Mouse (Mus musculus): ENCODE results near the gene Lkaaear1. TPM values are rescaled to one million over a fixed set of nuclear protein-coding genes. Genes with fewer than 3 reads are reported as not detected.

The Lkaaear1 gene
- total and polyA plus RNA-seq, 3 experiments: not detected

DNA sequence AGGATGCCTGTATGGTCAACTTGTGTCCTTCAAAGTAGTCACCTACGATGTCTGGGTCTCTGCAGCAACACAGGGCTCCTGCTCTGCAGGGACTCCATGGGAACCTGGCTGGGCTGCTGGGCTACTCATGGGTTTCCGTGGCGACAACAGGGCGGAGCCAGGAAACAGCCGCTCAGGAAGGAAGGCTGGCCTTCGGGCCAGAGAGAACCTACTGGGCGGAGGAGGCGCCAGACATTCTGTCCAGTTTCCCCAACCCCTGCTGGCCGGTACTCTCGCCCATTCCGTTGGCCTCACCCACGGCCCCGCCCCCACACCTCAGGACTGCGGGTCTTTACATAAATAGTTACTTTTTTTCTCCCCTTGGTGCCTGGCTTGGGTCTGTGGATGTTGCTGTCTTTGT lies 22.8 kb downstream of the Lkaaear1 start:
- no peaks in the 10 kb centered on the region for H3K9me3 ChIP-seq (replicated peaks; ENCODE audit: insufficient read depth, low read length)
- H3K27me3 ChIP-seq (ENCODE audit: control insufficient read depth in 1 of 2, insufficient read depth in 2 of 2, low read length in 2 of 2): peaks cover 0 to 3% of the 10 kb centered on the region in 2 experiments; a peak in 2 of 4 replicates
- no peak for TF ChIP-seq POLR2AphosphoS2 (IDR thresholded peaks at IDR 0.05; ENCODE audit: low read length)
- no peak for TF ChIP-seq BHLHE40 (IDR thresholded peaks at IDR 0.05; ENCODE audit: borderline replicate concordance, low read depth, low read length)
- no peak for TF ChIP-seq GATA1 (IDR thresholded peaks at IDR 0.05; ENCODE audit: low read depth, low read length)
- TF ChIP-seq KAT2A (conservative IDR thresholded peaks at IDR 0.05; ENCODE audit: low read depth, low read length): no peak
- no peak for TF ChIP-seq RCOR1 (IDR thresholded peaks at IDR 0.05; ENCODE audit: low read depth, low read length)
- TF ChIP-seq HCFC1 (IDR thresholded peaks at IDR 0.05; ENCODE audit: low read depth, low read length): no peak
- no peak for TF ChIP-seq NRF1 (IDR thresholded peaks at IDR 0.05; ENCODE audit: insufficient read depth, low read depth, low read length, poor library complexity, severe bottlenecking)
- TF ChIP-seq MYC (IDR thresholded peaks at IDR 0.05; ENCODE audit: low read depth, low read length): no peak
- TF ChIP-seq MAZ (IDR thresholded peaks at IDR 0.05; ENCODE audit: low read depth, low read length): no peak
- TF ChIP-seq POLR2AphosphoS5 (IDR thresholded peaks at IDR 0.05; ENCODE audit: borderline replicate concordance, low read depth, low read length): no peak
- no peak for TF ChIP-seq GABPA (IDR thresholded peaks at IDR 0.05; ENCODE audit: low read depth, low read length)
- no peak for TF ChIP-seq MXI1 (IDR thresholded peaks at IDR 0.05; ENCODE audit: low read depth, low read length)
- no peak for TF ChIP-seq SIN3A (IDR thresholded peaks at IDR 0.05; ENCODE audit: low read length)
- TF ChIP-seq USF1 (IDR thresholded peaks at IDR 0.05; ENCODE audit: low read depth, low read length): no peak
- no peak for TF ChIP-seq CTCF (IDR thresholded peaks at IDR 0.05 in 2 of 3, conservative IDR thresholded peaks at IDR 0.05 in 1 of 3; ENCODE audit: control insufficient read depth in 1 of 3, insufficient read depth in 1 of 3, low read depth in 2 of 3, low read length in 3 of 3, poor library complexity in 1 of 3, severe bottlenecking in 1 of 3)
- no peak for TF ChIP-seq MAX (IDR thresholded peaks at IDR 0.05; ENCODE audit: low read length)
- no peak for TF ChIP-seq MYB (IDR thresholded peaks at IDR 0.05; ENCODE audit: low read depth, low read length)
- TF ChIP-seq ETS1 (IDR thresholded peaks at IDR 0.05; ENCODE audit: low read depth, low read length): no peak
- peaks cover 4% of the 10 kb centered on the region; the same call in 1 of the 2 replicates for H3K79me2 ChIP-seq (ENCODE audit: control insufficient read depth, insufficient read depth, low read length, poor library complexity)
- peaks cover 0 to 10% of the 10 kb centered on the region in 2 experiments; a peak in 2 of 4 replicates for H3K36me3 ChIP-seq (ENCODE audit: control insufficient read depth in 1 of 2, insufficient read depth in 2 of 2, low read length in 2 of 2)
- H3K27ac ChIP-seq (ENCODE audit: control insufficient read depth, low read depth, low read length): no peak overlapping the region
- peak overlapping the region; percentile 51 for H3K9ac ChIP-seq (ENCODE audit: control insufficient read depth, low read depth, low read length, poor library complexity, severe bottlenecking)
- peak; percentile 49 for DNase-seq (ENCODE audit: low read depth, low spot score)
- peaks cover 0 to 18% of the 10 kb centered on the region in 2 experiments; a peak in 3 of 4 replicates for H3K4me1 ChIP-seq (ENCODE audit: control insufficient read depth in 1 of 2, insufficient read depth in 2 of 2, low read length in 2 of 2)
- peak overlapping the region; percentile 48 to 69 for H3K4me3 ChIP-seq (ENCODE audit: control insufficient read depth in 1 of 2, insufficient read depth in 1 of 2, low read depth in 2 of 2, low read length in 2 of 2)

GRCm38 (mm10) chr2:181674934-181675333 lies 23.3 kb downstream of the Lkaaear1 start:
- H3K4me1 ChIP-seq (ENCODE audit: control insufficient read depth in 1 of 2, insufficient read depth in 2 of 2, low read length in 2 of 2): peaks cover 0 to 18% of the 10 kb centered on the region in 2 experiments; a peak in 3 of 4 replicates
- peaks cover 2 to 3% of the 10 kb centered on the region in 2 experiments; a peak in 2 of 4 replicates for H3K27me3 ChIP-seq (ENCODE audit: control insufficient read depth in 1 of 2, insufficient read depth in 2 of 2, low read length in 2 of 2)

More at GRCm38 (mm10) chr2:181674934-181675333, 23.3 kb downstream of the Lkaaear1 start:
- Histone ChIP-seq H3K4me3 (ENCODE audit: control insufficient read depth in 1 of 2, insufficient read depth in 1 of 2, low read depth in 2 of 2, low read length in 2 of 2) (no peak overlapping the region), H3K9me3 (replicated peaks; ENCODE audit: insufficient read depth, low read length) (no peaks in the 10 kb centered on the region), H3K36me3 (ENCODE audit: control insufficient read depth in 1 of 2, insufficient read depth in 2 of 2, low read length in 2 of 2) (peaks cover 0 to 10% of the 10 kb centered on the region in 2 experiments; a peak in 2 of 4 replicates), H3K79me2 (ENCODE audit: control insufficient read depth, insufficient read depth, low read length, poor library complexity) (no peaks in the 10 kb centered on the region), H3K9ac (ENCODE audit: control insufficient read depth, low read depth, low read length, poor library complexity, severe bottlenecking) (no peak overlapping the region), H3K27ac (ENCODE audit: control insufficient read depth, low read depth, low read length) (no peak overlapping the region)
- TF ChIP-seq MAX (IDR thresholded peaks at IDR 0.05; ENCODE audit: low read length) (no peak), POLR2AphosphoS2 (IDR thresholded peaks at IDR 0.05; ENCODE audit: low read length) (no peak), TAL1 (IDR thresholded peaks at IDR 0.05; ENCODE audit: low read length) (no peak), SIN3A (IDR thresholded peaks at IDR 0.05; ENCODE audit: low read length) (no peak), MAZ (IDR thresholded peaks at IDR 0.05; ENCODE audit: low read depth, low read length) (no peak), ZMIZ1 (IDR thresholded peaks at IDR 0.05; ENCODE audit: low read depth, low read length) (no peak), CTCF (IDR thresholded peaks at IDR 0.05 in 2 of 3, conservative IDR thresholded peaks at IDR 0.05 in 1 of 3; ENCODE audit: control insufficient read depth in 1 of 3, insufficient read depth in 1 of 3, low read depth in 2 of 3, low read length in 3 of 3, poor library complexity in 1 of 3, severe bottlenecking in 1 of 3) (no peak), E2F4 (IDR thresholded peaks at IDR 0.05; ENCODE audit: borderline replicate concordance, low read depth, low read length) (no peak), JUND (IDR thresholded peaks at IDR 0.05; ENCODE audit: low read depth, low read length) (no peak), GATA1 (IDR thresholded peaks at IDR 0.05; ENCODE audit: low read depth, low read length) (no peak), ETS1 (IDR thresholded peaks at IDR 0.05; ENCODE audit: low read depth, low read length) (no peak), TBP (IDR thresholded peaks at IDR 0.05; ENCODE audit: low read depth, low read length) (no peak), ZNF384 (IDR thresholded peaks at IDR 0.05; ENCODE audit: low read depth, low read length) (no peak), ZKSCAN1 (IDR thresholded peaks at IDR 0.05; ENCODE audit: low read depth, low read length) (no peak), RAD21 (IDR thresholded peaks at IDR 0.05; ENCODE audit: low read depth, low read length) (no peak), USF1 (IDR thresholded peaks at IDR 0.05; ENCODE audit: low read depth, low read length) (no peak), NELFE (IDR thresholded peaks at IDR 0.05; ENCODE audit: low read depth, low read length) (no peak)
- no peak for DNase-seq (ENCODE audit: low read depth, low spot score)

All from MEL (cell line).